Comparison of ENCODE assay signal across 30 mouse cellular contexts in genomic region chrX:18425451-18425850, GRCm38 (mm10). TPM values are rescaled to one million over a fixed set of nuclear protein-coding genes. Genes with fewer than 3 reads are reported as not detected.
"Had no signal": no experiment of that assay in that cellular context is flagged by ENCODE, and none has a peak within 500 bp of the region (broad histone marks: within the 10 kb centered on the region; RNA-seq: fewer than 3 reads in every experiment).

No protein-coding gene starts in this region.

- ATAC-seq: hindbrain, embryonic 16.5 days; hindbrain, postnatal 0 days; inflammation-experienced regulatory T-cells, adult 6 months; intestine, embryonic 15.5 days; intestine, embryonic 16.5 days; intestine, postnatal 0 days had no signal

- H3K9me3 ChIP-seq: heart, embryonic 10.5 days; heart, embryonic 12.5 days; heart, embryonic 15.5 days; hindbrain, embryonic 10.5 days; hindbrain, embryonic 12.5 days; hindbrain, embryonic 13.5 days; hindbrain, embryonic 15.5 days; intestine, embryonic 15.5 days; kidney, embryonic 15.5 days had no signal

- H3K9ac ChIP-seq: heart, embryonic 12.5 days; heart, embryonic 13.5 days; heart, embryonic 15.5 days; hindbrain, embryonic 12.5 days; hindbrain, embryonic 13.5 days; hindbrain, embryonic 14.5 days; hindbrain, embryonic 15.5 days; intestine, embryonic 15.5 days; kidney, embryonic 15.5 days had no signal

- DNase-seq: heart, adult 18-20 months; heart, adult 2 months; heart, postnatal 10 days; heart, postnatal 14 days; heart, postnatal 36 days; heart, postnatal 4 days; kidney, postnatal 4 days; layer of hippocampus, adult 9-11 months; layer of hippocampus, postnatal 36 days had no signal

- H3K36me3 ChIP-seq: heart, embryonic 10.5 days; heart, embryonic 12.5 days; heart, embryonic 13.5 days; heart, embryonic 15.5 days; hindbrain, embryonic 10.5 days; hindbrain, embryonic 12.5 days; hindbrain, embryonic 13.5 days; hindbrain, embryonic 15.5 days; intestine, embryonic 15.5 days; kidney, embryonic 15.5 days had no signal

- H3K27me3 ChIP-seq: heart, embryonic 12.5 days; heart, embryonic 13.5 days; heart, embryonic 15.5 days; hindbrain, embryonic 12.5 days; hindbrain, embryonic 13.5 days; hindbrain, embryonic 15.5 days; intestine, embryonic 15.5 days; kidney, embryonic 15.5 days had no signal

- H3K4me1 ChIP-seq: heart, embryonic 10.5 days; heart, embryonic 12.5 days; heart, embryonic 13.5 days; heart, embryonic 15.5 days; hindbrain, embryonic 10.5 days; hindbrain, embryonic 12.5 days; hindbrain, embryonic 13.5 days; hindbrain, embryonic 15.5 days; intestine, embryonic 15.5 days; kidney, embryonic 15.5 days had no signal

- H3K27ac ChIP-seq: heart, adult 2 months; heart, embryonic 10.5 days; heart, embryonic 13.5 days; heart, embryonic 15.5 days; hindbrain, embryonic 10.5 days; hindbrain, embryonic 12.5 days; hindbrain, embryonic 13.5 days; hindbrain, embryonic 14.5 days; hindbrain, embryonic 15.5 days; hindbrain, postnatal 0 days; intestine, embryonic 15.5 days; kidney, embryonic 15.5 days; kidney, postnatal 0 days; layer of hippocampus, adult 2 months; left cerebral cortex, adult 2 months had no signal

- H3K4me2 ChIP-seq: heart, embryonic 11.5 days; heart, embryonic 12.5 days; heart, embryonic 13.5 days; heart, embryonic 15.5 days; hindbrain, embryonic 12.5 days; hindbrain, embryonic 13.5 days; hindbrain, embryonic 14.5 days; hindbrain, embryonic 15.5 days; intestine, embryonic 15.5 days; kidney, embryonic 15.5 days had no signal

- H3K4me3 ChIP-seq: heart, adult 2 months; heart, embryonic 10.5 days; heart, embryonic 12.5 days; heart, embryonic 13.5 days; heart, embryonic 15.5 days; hindbrain, embryonic 10.5 days; hindbrain, embryonic 12.5 days; hindbrain, embryonic 13.5 days; hindbrain, embryonic 15.5 days; intestine, embryonic 15.5 days; kidney, embryonic 15.5 days; layer of hippocampus, adult 2 months; left cerebral cortex, adult 2 months had no signal

RNA-seq across cellular contexts. Expression of gene 4930578C19Rik, which starts 35.7 kb away (rescaled TPM):
- total RNA-seq: hematopoietic stem cell, adult 5-6 weeks had no signal
- polyA plus RNA-seq: heart, embryonic 12.5 days; inflammation-experienced regulatory T-cells, adult 6 months had no signal
